Mouse (Mus musculus): ENCODE results near the gene Sorcs2.

Gene Sorcs2

DNA sequence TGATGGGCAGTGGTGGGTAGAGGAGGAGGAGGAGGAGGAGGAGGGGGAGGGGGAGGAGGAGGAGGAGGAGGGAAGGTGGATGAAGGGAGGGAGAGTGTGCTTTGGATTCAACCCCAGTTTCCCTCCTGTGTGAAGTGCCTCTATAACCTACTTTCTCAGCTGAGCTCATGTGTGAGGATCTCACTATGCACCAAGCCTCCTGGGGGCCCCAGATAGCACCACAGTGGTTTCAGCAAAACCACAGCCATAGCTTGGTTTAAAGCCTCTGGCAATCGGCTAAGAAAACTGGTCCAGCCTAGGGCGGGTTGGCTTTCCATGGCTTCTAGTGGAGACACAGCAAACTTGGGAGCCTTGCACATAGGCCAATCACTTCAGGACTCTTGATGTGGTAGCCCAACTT lies 284.2 kb downstream of the Sorcs2 start:
- no peak for DNase-seq

DNA sequence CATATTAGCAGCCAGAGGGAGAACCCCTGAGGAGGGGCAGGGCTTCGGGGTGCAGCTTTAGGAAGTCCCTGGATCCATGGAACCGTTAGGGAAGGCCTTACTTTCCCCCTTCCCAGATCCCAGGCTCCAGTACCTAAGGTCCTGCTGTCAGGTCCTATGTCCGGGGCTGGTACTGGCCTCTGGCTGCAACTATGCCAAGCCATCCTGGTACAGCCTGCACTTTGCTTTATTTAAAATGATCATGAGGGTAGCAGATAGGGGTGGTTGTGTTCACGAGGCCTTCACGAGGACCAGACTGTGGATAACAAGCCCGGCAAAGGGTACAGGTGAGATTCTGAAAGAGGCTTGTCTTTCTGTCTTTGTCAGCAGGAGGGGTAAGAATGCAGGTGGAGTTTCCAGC lies 285.2 kb downstream of the Sorcs2 start:
- no peak for DNase-seq

DNA sequence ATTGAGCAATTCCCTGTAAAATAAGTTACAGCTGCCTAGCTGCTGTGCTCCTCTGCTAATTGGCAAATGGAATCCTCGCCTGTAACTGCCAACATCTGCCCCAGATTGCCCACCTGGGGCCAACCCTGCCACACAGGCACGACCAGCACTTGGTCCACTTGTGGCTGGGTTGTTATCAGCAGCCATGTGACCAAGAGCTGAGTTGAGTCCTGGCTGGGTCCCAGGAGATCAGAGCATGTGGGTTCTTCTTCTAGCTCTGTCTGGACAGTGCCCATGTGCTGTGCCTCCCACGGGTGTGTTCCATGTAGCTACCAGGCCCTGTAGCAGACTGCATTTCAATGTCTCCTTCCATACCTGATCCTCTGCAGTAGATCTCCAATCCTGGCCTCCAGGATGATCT lies 286.4 kb downstream of the Sorcs2 start:
- DNase-seq: no peak

DNA sequence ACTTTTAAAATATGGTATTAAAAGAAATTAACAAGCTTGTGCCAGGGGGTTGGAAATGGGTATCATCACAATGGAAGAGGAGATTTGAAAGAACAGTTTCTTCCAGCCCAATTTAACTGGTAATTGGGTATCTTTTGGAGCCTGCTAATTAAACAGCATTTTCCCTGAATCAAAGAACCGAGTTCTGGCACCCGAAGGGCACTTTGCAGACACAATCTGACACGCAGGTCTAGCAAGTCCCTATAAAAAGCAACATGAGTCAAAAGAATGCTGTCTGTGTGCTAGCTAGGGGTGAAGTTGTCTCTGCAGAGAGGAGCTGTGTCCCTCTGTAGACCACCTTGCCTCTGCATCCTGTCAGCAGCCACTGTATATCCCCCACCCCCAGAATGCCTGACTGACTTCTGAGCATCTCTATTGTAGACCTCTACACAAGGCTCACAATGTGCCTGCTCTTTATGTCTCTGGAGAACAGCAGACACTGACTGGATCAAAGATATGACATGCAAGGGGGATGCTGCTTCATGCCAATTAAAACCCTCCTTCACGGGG lies 289.5 kb downstream of the Sorcs2 start:
- no peak for DNase-seq

DNA sequence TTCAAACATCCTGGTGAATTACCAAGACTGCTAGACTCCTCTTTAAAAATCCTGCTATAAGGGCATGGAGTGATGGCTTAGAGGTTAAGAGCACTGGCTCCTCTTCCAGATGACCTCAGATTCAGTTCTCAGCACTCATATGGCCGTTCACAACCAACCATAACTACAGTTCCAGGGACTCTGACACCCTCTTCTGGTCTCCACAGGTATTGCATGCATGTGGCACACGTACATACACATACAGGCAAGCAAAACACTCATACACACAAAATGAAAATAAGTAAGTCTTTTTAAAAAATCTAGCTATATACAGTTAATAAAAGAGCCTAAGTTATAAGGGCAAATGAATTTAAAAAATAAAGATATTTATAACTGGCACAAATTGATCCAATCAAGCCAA lies 294.5 kb downstream of the Sorcs2 start:
- no peak for DNase-seq

DNA sequence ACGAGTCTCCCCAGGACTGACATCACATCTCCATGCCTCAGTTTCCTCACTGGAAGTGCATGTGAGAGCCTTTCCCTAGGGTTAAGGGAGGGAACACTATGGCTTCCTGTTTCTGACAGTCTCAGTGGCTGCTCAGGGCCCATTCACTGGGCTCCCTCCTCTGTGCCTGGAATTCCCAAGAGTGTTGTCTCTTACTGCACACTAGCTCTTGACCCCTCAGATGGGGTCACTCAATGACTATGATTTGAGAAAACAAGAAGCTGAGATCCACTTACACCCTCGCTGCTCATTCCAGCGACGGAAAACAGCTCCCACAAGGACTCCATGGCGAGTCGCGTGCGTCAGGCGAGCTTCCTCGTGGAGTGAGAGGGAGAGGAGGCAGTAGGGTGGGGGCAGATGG lies 296.8 kb downstream of the Sorcs2 start:
- DNase-seq: no peak

DNA sequence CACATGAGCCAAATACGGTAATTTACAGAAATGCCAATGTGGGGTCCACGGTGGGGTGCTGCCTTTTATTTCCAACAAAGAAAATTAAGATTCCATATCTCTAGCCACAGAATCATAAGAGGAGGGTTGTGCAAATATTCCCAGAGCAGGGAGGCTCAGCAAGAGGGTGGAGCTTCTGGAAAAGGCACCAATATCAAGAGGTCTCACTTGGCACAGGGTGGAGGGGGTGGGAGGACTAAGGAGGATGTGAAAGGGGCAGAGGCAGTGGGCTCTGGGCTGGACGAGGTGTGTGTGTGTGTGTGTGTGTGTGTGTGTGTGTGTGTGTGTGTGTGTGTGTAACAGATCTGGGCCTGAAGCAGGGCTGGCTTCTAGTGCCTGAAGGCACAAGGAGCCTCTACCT lies 297.5 kb downstream of the Sorcs2 start:
- DNase-seq: no peak

DNA sequence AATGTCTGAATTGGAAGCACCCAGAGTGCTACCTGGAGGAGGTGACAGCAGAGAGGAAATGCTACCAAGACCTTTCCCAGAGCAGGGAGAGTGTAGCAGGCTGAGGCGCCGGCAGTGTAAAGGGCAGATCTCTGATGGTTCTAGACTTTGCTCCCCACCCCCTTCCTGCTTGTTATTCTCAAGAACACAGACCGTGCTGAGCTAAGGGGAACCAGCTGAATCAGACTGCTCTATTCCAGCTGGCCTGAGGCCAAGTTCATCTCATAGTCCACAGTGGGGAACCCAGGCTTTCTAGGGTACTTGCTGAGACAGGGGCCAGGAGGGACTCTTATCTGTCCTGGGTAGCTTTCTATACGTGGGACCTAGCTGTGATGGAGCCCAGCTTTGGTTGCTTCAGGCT lies 298.3 kb downstream of the Sorcs2 start:
- DNase-seq: no peak

DNA sequence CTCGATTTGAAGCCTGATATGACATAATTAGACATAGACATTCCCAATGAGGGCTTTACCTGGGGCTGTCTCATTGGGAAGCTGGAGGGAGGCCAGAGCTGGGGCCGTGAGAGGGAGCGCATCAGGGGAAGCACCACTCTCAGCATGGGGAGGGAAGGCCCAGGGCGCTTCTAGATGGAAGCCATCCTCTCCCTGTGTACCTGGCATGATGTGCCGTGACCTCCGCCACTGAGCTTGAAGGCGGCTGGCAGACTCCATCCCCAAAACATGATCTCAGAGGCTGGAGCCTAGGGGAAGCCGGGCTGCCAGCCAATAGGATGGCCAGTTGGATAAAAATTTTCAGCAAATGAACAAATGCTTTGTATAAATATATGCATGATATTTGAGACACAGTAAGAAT lies 301.9 kb downstream of the Sorcs2 start:
- DNase-seq: no peak

DNA sequence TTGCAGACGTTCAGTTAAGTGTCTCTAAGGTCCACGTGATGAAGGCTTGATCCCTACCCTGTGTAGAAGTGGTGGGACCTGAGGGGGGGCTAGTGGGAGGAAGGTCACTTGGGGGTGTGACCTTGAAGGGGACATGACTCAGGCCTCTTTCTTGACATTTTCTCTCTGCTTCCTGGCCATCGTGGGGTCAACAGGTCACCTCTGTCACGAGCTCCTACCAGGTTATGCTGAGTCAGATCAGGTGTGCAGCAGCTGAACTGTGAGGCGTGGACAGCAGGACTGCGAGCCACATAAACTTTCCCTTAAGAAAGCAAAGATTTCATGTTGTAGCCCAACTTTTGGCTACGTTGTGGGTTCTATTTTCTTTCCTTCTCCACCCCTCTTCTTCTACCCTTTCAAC lies 307.9 kb downstream of the Sorcs2 start:
- no peak for DNase-seq

DNA sequence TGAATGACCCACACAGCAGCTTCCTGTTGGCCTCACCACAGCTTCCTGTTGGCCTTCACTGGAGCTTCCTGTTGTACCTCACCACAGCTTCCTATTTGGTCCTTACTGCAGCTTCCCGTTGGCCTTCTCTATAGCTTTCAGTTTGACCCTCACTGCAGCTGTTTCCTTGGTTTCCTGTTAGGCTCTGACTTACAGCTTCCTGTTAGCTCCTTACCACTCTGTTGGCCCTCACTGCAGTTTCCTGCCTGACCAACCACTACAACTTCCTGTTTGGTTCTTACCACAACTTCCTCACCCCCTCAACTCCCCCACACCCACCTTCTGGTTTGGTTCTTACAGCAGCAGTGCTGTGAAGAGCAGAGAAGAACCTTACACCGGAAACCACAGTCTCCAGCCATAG lies 308.7 kb downstream of the Sorcs2 start:
- no peak for DNase-seq

DNA sequence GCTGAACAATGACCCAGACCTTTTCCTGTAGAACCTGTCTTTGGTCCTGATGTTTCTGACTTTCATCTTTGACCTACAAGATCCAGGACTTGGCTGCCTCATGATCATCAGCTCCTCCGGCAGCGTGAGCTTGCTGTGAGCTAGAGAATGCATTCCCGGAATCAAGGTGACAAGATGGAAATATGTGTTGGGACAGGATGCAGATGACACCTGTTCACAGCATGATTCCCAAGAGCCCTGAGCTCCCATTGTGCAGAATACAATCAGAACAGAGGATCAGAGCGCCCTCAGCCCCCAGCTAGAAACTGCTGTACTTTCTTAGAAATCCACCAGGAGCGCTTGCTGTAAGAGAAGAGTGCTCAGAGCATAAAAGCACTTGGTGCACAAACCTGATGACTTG lies 311.0 kb downstream of the Sorcs2 start:
- DNase-seq: no peak

DNA sequence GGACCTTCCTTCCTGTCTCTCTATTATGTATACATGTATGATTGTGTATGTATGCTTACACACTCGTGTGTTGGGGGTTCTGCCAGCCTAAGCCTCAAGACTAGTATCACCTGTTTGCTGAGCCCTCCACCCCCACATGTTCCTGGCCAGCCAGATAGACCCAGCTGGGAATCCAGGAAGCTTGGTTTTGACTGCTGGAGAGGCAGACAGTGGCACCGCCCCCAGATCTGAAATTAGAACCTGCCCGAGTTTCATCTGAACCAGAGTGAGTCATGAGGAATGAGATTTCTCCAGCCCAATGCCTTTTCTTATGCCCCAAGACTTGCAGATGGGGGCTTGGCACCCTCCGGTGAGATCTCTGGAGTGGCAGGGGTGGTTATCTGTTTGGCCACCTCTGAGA lies 312.3 kb downstream of the Sorcs2 start:
- no peak for DNase-seq

DNA sequence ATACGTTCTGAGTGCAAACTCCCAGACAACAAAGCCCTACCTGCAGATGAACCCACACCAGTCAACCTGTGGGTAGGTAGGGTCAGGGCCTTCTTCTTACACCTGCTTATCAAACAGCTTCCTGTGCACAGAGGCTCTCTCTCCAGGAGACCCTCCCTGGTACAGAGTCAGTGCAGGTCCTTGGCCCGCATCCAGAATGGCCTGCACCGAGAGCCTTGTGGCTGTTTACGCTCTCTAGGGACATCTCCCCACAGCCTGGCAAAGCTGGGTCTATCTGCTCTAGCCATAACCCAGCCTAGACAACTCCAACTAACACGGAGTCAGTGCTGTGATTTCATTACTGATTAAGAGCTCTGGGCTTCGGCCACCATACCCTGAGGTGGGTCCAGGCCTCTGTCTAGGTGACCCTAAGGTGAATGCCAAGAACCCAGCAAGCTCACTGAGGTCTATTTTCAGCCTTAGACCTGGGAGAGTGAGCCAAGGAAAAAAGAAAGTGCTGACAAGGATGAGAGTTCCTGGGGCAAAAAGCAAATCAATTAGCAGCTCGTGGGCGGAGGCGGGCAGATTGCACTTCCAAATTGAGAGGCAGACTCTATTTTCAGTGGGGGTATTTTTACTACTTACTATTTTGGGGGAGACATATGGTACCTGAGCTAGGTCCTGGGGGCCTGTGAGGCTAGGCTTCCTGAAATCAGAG lies 313.9 kb downstream of the Sorcs2 start:
- no peak for DNase-seq

DNA sequence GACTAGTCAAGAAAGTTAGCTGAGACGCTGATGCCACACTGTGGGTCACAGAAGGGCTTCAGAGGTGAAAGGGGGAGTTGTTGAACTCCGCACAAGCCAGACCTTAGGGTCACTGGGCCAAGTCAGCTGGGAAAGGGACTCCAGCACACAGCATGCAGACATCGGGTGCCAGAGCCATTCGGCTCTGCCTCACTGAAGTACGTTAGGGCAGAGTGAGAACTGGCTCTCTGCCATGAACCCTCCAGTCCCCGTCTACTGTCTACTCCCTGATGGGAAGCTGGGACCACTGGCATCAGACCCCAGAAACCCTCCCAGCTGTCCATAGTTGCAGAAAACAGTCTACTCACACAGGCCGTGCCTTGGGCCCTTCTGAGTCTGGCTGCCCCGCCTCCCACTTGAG lies 316.9 kb downstream of the Sorcs2 start:
- DNase-seq: no peak

DNA sequence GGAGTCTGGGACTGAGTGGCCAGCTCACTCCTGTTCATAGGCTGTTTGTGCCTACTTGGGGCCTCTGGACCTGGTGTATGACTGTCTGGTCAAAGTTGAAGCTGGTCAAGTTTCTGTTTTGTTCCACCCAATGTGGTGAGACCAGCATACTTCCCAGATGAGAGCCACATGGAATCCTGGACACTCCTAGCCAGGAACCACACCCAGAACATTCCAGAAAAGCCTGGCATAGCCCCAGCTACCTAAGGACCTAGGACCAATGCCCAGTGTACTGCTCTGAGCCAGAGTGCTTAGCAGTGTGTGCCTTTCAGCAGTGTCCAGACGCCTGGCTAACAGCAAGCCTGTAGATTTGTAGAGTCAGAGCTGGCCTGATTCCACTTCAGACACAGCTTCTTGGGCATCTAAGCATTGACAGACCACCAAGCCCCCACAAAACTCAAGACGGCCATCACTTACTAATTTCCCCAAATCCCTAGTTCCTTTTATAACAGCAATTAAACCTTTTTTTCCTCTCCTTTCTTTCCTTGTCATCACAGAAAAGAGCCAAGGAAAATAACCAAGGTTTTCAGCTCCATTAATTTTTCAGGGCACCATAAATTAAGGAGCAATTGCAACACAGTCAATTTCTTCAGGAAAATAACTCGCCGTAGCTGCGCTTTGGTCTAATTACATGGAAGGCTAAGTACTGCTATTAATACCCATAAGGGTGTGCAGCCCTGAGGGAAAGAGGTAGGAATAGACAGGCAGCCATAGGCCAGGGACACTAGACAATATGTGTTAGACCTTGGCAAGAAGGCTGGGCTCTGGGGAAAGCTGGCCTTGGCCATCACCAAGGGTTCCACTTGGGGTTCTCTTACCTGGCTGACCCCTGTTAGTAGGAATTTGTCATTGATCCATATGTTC lies 322.5 kb downstream of the Sorcs2 start:
- peak; percentile 10 for DNase-seq

DNA sequence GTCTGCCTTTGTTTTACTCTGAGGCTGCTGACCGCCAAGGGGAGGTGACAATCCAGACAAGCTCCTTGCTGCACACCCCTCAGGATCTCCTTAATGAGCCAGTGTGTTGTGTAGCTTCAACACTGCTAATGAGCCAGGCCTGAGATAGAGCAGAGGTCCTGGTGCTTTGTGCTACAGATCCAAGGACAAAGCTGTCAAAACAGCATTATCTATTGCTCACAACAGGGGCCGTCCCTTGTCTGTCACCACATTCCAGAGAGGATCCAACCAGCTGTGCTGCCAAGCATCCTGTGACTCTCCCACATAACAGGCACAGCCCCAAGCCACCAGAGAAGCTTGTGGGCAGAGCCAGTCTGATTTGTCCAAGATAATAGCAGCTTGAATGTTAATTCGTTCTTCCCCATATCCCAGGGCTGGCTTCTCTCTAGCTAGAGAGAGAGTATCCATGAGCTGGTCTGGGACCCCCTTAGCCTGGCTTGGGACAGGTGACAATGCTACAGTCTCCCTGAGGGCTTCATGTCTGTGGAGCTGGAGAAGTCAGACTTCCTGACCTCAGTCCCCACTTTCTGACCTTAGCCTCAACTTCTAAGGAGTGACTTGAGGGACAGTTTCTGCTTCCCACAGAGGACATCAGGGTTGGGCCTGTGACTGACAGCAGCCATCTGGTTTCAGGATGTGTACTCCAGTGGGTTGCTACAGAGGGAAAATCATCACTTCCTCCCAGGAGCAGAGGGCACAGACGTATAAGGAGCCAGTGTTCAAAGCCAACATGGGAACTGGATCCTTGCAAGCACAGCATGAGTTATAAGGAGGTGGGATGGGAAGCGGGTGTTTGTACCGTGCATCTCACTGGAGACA lies 328.2 kb downstream of the Sorcs2 start:
- no peak for DNase-seq

DNA sequence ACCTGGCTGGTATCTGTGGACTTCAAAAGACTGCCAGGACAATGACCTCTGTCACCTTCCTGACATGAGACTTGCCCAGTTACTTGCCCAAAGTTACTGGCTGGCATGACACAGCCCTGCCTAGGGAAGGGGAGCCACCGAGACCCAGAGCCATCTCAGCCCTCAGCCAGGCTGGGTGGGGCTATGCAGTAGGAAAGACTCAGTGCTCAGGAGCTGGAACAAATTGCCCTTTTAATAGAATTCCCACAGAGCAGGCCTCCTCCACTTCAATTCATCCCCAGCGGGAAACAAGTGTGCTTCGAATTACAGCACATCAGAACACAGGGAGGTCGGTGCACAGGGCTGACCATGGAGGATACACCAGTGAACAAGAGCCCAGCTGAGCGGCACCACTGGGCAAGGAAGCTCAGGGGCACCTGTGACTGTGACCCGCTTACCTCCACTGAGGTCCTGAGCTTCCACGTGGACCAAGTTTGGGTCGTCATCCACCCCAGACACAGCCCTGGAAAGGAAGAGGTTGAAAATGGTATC lies 330.2 kb downstream of the Sorcs2 start:
- no peak for DNase-seq

DNA sequence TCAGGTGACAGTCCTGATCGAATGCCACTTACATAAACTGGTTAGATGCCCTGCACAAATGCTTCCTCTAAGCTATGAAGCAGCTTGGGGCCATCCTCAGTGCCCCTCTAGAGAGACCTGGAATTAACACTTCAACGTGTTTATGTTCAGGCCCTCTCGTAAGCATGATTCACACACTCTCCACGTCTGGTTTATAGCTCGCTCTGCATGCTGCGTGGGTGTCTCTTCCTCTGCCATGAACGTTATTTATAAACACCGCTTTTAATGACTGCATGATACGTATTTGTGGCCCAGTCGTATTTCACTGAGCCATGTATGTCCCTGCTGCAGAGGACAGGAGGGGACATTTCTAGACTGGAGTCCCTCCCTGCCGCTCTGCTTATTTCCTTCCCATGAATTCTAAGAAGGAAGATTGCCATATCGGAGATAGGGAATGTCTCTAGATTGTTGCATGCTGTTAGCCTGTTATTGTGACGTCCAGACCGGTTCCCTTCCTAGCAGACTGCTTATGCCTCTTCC lies 340.1 kb downstream of the Sorcs2 start:
- DNase-seq: no peak

DNA sequence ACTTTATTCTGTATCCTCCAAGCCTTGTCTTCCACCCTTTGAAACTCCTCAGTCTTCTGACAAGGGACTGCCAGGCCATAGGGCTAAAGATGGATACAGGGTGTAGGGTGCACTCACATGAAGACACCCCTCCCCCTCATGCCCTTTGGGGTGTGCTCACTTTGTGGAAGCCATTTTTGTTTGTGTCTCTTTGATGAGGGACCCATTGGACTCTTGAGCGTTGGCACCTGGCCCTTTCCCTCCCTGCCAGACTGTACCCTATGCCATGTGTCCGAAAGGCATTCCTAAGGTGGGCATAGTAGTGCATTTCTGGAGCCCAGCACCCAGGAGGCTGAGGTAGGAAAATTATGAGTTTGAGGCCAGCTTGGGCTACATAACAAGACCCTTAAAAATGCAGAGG lies 341.0 kb downstream of the Sorcs2 start:
- no peak for DNase-seq

DNA sequence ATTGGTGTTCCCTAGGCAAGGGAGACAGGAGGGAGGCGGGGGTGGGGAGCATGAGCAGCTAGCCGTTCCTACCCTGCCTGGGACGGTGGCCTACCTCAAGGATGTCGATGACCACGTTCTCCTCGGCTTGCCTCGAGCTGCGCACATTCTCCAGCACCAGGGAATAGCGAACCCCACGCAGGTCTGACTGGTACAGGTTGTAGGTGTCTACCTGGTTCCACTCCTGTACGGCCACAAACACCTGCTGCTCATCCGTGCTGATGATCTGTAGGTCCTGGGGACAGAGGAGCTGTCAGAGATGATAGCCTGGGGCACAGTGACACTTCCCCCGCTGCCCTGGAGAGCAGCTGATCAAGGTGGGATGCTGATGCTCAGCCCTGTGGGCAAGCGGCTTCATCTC lies 342.1 kb downstream of the Sorcs2 start:
- DNase-seq: no peak

DNA sequence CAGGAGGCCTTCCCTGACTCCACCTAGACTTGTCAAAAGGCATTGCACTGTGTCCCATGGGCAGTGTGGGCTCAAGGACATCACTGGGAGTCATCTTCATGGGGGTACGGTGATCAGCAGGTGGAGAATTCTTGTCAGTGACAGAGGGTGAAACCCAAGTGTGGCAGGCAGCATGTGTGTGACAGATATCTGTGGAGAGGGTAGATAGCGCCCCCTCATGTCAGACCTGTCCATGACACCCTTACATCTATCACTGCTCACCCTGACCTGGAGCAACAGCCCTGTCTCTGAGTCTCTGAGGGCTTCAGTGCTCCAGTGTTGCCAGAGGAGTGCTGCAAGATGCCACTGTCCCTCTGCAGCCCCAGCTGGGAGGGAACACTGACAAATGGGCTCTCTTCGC lies 343.4 kb downstream of the Sorcs2 start:
- no peak for DNase-seq

DNA sequence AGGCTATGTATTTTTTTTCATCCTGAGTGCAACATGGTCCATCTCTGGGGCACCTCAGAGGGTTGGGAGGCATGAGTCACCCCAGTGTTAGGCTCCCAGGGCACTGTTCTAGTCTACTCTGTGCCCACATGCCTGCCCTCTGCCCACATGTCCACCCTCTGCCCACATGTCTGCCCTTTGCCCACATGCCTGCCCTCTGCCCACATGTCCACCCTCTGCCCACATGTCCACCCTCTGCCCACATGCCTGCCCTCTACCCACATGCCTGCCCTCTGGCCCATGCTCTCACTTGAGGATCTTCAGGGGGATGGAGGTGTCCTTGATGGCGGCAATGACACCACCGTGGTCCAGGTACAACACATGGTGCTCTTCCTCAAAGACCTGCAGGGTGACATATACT lies 354.8 kb downstream of the Sorcs2 start:
- DNase-seq: no peak

All from cerebellum, adult 9-10 months (tissue).